Mouse (Mus musculus): Measurements from ENCODE around the gene D030056L22Rik. TPM values are rescaled to one million over a fixed set of nuclear protein-coding genes. Genes with fewer than 3 reads are reported as not detected.

Gene D030056L22Rik
- total and polyA plus RNA-seq, 3 experiments: 20.6 to 76.0 (median 29.2) TPM

DNA sequence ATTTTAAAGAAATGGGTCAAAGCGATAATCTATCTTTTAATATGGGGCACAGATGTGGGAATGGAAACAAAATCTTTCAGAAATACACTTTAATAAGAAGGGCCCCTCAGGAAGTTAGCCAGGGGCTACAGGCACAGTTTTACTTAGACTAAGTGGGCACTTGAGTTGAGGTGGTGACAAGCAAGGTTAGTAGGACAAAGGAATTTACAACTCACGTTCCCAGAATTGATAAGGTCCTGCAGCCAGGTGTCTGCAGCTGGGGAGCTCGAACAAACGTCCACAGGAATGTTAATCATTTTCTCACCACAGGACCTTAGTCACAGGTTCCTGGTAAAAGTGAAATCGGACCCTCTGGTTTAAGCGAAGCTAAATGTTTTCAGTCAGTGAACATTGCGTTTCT lies 18.1 kb downstream of the D030056L22Rik start:
- Histone ChIP-seq H3K4me1 (ENCODE audit: control insufficient read depth in 1 of 2, insufficient read depth in 2 of 2) (no peaks in the 10 kb centered on the region), H3K9ac (ENCODE audit: insufficient read depth, low read depth) (no peak overlapping the region), H3K36me3 (replicated peaks in 1 of 2; ENCODE audit: control insufficient read depth in 1 of 2, insufficient read depth in 1 of 2, low read length in 1 of 2) (no peaks in the 10 kb centered on the region), H3K79me2 (replicated peaks; ENCODE audit: control insufficient read depth, extremely low read depth, insufficient read depth, poor library complexity, severe bottlenecking) (no peaks in the 10 kb centered on the region), H3K4me2 (ENCODE audit: insufficient read depth, low read depth, poor library complexity, severe bottlenecking) (no peak overlapping the region), H3K27ac (ENCODE audit: insufficient read depth, low read depth) (no peak overlapping the region), H3K27me3 (replicated peaks) (no peaks in the 10 kb centered on the region), H3K4me3 (replicated peaks in 1 of 3; ENCODE audit: low read depth in 2 of 3, low read length in 2 of 3, poor library complexity in 1 of 3) (no peak overlapping the region), H3K9me3 (replicated peaks; ENCODE audit: low read length) (no peaks in the 10 kb centered on the region)
- in situ Hi-C loops (cut with MboI; ENCODE audit: low pct_ligation_motif_present, low pct_unique_long_range_greater_than_20kb, low sequenced_read_pairs) (no loop called here), dilution Hi-C loops (cut with MboI; ENCODE audit: extremely low pct_ligation_motif_present, extremely low pct_unique_long_range_greater_than_20kb, low sequenced_read_pairs) (no loop called here)
- DNase-seq (ENCODE audit: extremely low read depth): no peak
- no peak for TF ChIP-seq PAX5 (IDR thresholded peaks at IDR 0.05; ENCODE audit: low read length)
- no peak for TF ChIP-seq USF1 (IDR thresholded peaks at IDR 0.05; ENCODE audit: low read depth, low read length)
- TF ChIP-seq CHD2 (IDR thresholded peaks at IDR 0.05; ENCODE audit: low read length): no peak
- no peak for TF ChIP-seq POLR2AphosphoS2 (IDR thresholded peaks at IDR 0.05; ENCODE audit: low read depth, low read length)
- TF ChIP-seq TCF12 (IDR thresholded peaks at IDR 0.05; ENCODE audit: low read depth, low read length): no peak
- TF ChIP-seq ELF1 (IDR thresholded peaks at IDR 0.05; ENCODE audit: low read depth, low read length): no peak

DNA sequence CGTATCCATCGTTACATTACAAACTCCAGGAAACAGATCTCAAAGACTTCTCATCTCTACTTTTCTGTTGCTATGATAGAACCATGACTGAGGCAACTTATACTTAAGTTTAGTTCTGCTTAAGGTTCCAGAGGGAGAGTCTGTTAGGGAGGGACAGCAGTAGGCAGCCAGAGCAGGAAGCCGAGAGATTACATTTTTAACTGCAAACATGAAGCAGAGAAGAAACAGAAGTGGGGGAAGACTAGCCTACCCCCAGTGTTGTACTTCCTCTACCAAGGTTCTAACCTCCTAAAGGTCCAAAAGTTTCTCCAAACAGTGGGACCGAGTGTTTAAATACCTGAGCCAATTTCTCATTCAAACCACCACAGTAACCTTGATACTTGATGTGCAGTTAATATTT lies 22.9 kb downstream of the D030056L22Rik start:
- in situ Hi-C loops (cut with MboI; ENCODE audit: low pct_ligation_motif_present, low pct_unique_long_range_greater_than_20kb, low sequenced_read_pairs) (no loop called here), dilution Hi-C loops (cut with MboI; ENCODE audit: extremely low pct_ligation_motif_present, extremely low pct_unique_long_range_greater_than_20kb, low sequenced_read_pairs) (no loop called here)

DNA sequence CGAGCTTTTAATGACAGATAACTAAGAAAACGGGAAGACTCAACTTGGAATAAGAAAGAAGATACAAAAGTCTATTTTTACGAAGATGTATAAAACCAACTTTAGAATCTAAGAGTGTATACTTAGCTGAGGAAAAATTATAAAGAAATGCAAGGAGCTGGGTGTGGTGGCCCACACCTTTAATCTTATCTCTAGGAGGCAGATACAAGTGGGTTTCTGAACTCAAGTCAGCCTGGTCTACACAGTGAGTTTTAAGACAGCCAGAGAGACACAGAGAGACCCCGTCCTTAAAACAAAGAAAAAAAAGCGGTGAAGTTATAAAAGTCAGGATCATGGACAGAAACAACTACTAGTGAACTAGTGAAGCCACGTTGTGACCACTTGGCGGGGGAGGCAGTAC lies 26.2 kb downstream of the D030056L22Rik start:
- H3K9me3 ChIP-seq (replicated peaks; ENCODE audit: low read length): no peaks in the 10 kb centered on the region
- H3K4me3 ChIP-seq (replicated peaks in 1 of 3; ENCODE audit: low read depth in 2 of 3, low read length in 2 of 3, poor library complexity in 1 of 3): no peak overlapping the region
- in situ Hi-C loops (cut with MboI; ENCODE audit: low pct_ligation_motif_present, low pct_unique_long_range_greater_than_20kb, low sequenced_read_pairs): no loop called here
- H3K4me2 ChIP-seq (ENCODE audit: insufficient read depth, low read depth, poor library complexity, severe bottlenecking): no peak overlapping the region
- no peak overlapping the region for H3K9ac ChIP-seq (ENCODE audit: insufficient read depth, low read depth)
- no peaks in the 10 kb centered on the region for H3K27me3 ChIP-seq (replicated peaks)
- dilution Hi-C loops (cut with MboI; ENCODE audit: extremely low pct_ligation_motif_present, extremely low pct_unique_long_range_greater_than_20kb, low sequenced_read_pairs): no loop called here
- H3K4me1 ChIP-seq (ENCODE audit: control insufficient read depth in 1 of 2, insufficient read depth in 2 of 2): peaks cover 9 to 11% of the 10 kb centered on the region in 2 experiments; a peak in 2 of 4 replicates
- no peak overlapping the region for H3K27ac ChIP-seq (ENCODE audit: insufficient read depth, low read depth)
- H3K36me3 ChIP-seq (replicated peaks in 1 of 2; ENCODE audit: control insufficient read depth in 1 of 2, insufficient read depth in 1 of 2, low read length in 1 of 2): no peaks in the 10 kb centered on the region
- H3K79me2 ChIP-seq (replicated peaks; ENCODE audit: control insufficient read depth, extremely low read depth, insufficient read depth, poor library complexity, severe bottlenecking): no peaks in the 10 kb centered on the region
- DNase-seq (ENCODE audit: extremely low read depth): no peak
- no peak for TF ChIP-seq MXI1 (IDR thresholded peaks at IDR 0.05; ENCODE audit: low read depth, low read length)
- TF ChIP-seq RAD21 (IDR thresholded peaks at IDR 0.05; ENCODE audit: low read depth, low read length): no peak
- no peak for TF ChIP-seq CHD2 (IDR thresholded peaks at IDR 0.05; ENCODE audit: low read length)
- no peak for TF ChIP-seq CHD1 (IDR thresholded peaks at IDR 0.05; ENCODE audit: low read depth, low read length)
- TF ChIP-seq RCOR1 (conservative IDR thresholded peaks at IDR 0.05; ENCODE audit: low read depth, low read length): no peak
- TF ChIP-seq MAZ (IDR thresholded peaks at IDR 0.05; ENCODE audit: low read depth, low read length): no peak
- no peak for TF ChIP-seq KAT2A (IDR thresholded peaks at IDR 0.05; ENCODE audit: insufficient replicate concordance, low read length)

More for the DNA sequence above, 22.9 kb downstream of the D030056L22Rik start:
- no peak overlapping the region for H3K9ac ChIP-seq (ENCODE audit: insufficient read depth, low read depth)
- H3K9me3 ChIP-seq (replicated peaks; ENCODE audit: low read length): no peaks in the 10 kb centered on the region
- H3K4me3 ChIP-seq (replicated peaks in 1 of 3; ENCODE audit: low read depth in 2 of 3, low read length in 2 of 3, poor library complexity in 1 of 3): no peak overlapping the region
- H3K79me2 ChIP-seq (replicated peaks; ENCODE audit: control insufficient read depth, extremely low read depth, insufficient read depth, poor library complexity, severe bottlenecking): no peaks in the 10 kb centered on the region
- no peaks in the 10 kb centered on the region for H3K27me3 ChIP-seq (replicated peaks)
- no peaks in the 10 kb centered on the region for H3K36me3 ChIP-seq (replicated peaks in 1 of 2; ENCODE audit: control insufficient read depth in 1 of 2, insufficient read depth in 1 of 2, low read length in 1 of 2)
- no peak for DNase-seq (ENCODE audit: extremely low read depth)
- no peak overlapping the region for H3K27ac ChIP-seq (ENCODE audit: insufficient read depth, low read depth)
- no peaks in the 10 kb centered on the region for H3K4me1 ChIP-seq (ENCODE audit: control insufficient read depth in 1 of 2, insufficient read depth in 2 of 2)
- TF ChIP-seq BHLHE40 (IDR thresholded peaks at IDR 0.05; ENCODE audit: low read depth, low read length) (no peak), SMC3 (IDR thresholded peaks at IDR 0.05; ENCODE audit: low read depth, low read length) (no peak), ZMIZ1 (IDR thresholded peaks at IDR 0.05; ENCODE audit: low read depth, low read length) (no peak), POLR2A (IDR thresholded peaks at IDR 0.05; ENCODE audit: low read depth, low read length) (no peak), SIN3A (IDR thresholded peaks at IDR 0.05; ENCODE audit: low read length) (no peak), ETS1 (conservative IDR thresholded peaks at IDR 0.05; ENCODE audit: low read depth, low read length) (no peak), RCOR1 (conservative IDR thresholded peaks at IDR 0.05; ENCODE audit: low read depth, low read length) (no peak), POLR2AphosphoS2 (IDR thresholded peaks at IDR 0.05; ENCODE audit: low read depth, low read length) (no peak), MXI1 (IDR thresholded peaks at IDR 0.05; ENCODE audit: low read depth, low read length) (no peak), IRF4 (IDR thresholded peaks at IDR 0.05; ENCODE audit: low read depth, low read length) (no peak)
- H3K4me2 ChIP-seq (ENCODE audit: insufficient read depth, low read depth, poor library complexity, severe bottlenecking): no peak overlapping the region

Data from CH12.LX (cell line).